Mouse (Mus musculus): ENCODE data around the gene Higd1b.

DNA sequence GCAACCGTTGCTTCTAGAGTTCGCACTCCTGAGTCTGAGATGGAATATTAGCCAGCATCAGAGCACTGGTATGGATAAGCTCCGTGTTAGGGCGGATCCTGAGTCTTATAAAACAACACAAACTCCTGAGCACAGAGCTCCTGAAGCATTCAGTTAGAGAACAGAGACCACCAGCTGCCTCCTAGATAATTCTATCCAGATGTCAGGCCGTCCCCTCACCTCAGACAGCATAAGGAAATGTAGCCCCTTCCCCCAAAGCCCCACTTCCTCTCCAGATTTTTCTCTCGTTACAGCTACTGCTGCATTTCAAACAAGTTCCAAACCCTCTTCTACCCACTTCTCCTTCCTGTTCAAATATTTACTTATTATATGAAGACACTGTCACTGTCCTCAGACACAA lies 20.3 kb downstream of the Higd1b start:
- TF ChIP-seq CTCF (IDR thresholded peaks at IDR 0.05; ENCODE audit: insufficient read depth, low read length) (no peak), POLR2A (IDR thresholded peaks at IDR 0.05; ENCODE audit: borderline replicate concordance, extremely low read depth, low read depth, low read length) (no peak)

Data from lung, adult 2 months (tissue).